Mouse (Mus musculus) liver, adult 2 months (tissue): ENCODE measurements around the gene Cwc22. TPM values are rescaled to one million over a fixed set of nuclear protein-coding genes. Genes with fewer than 3 reads are reported as not detected.
A peak's percentile ranks its signal among the peaks of the same experiment; 100 is the strongest.

Experiments used
- DNase-seq: peaks from one replicate; pipeline ENCODE4 v3.0.0-alpha.2; 2011; ENCODE audit warnings: low read depth, low spot score; ENCODE audit errors: extremely low read depth
- H3K27ac ChIP-seq: fragments of 200-500 bp; replicated peaks from 2 replicates; pipeline ENCODE4 v1.5.1; 2012; ENCODE audit warnings: low read depth, mild to moderate bottlenecking, control low read depth, inconsistent platforms, low read length; ENCODE audit not compliant: insufficient read depth
- H3K27me3 ChIP-seq: fragments of 200-500 bp; 2 replicates; pipeline ENCODE4 v1.6.1; 2012; ENCODE audit warnings: mild to moderate bottlenecking, moderate library complexity, low read length, inconsistent platforms; ENCODE audit not compliant: control insufficient read depth, insufficient read depth
- H3K36me3 ChIP-seq: fragments of 200-500 bp; 2 replicates; pipeline ENCODE4 v1.6.1; 2012; ENCODE audit warnings: low read length, inconsistent platforms; ENCODE audit not compliant: control insufficient read depth, insufficient read depth
- H3K4me1 ChIP-seq: fragments of 200-500 bp; 2 replicates; pipeline ENCODE4 v1.6.1; 2011; ENCODE audit warnings: low read length; ENCODE audit not compliant: control insufficient read depth, insufficient read depth
- H3K4me3 ChIP-seq: fragments of 200-500 bp; 2 replicates; pipeline ENCODE4 v1.5.1; 2011; ENCODE audit warnings: low read depth, mild to moderate bottlenecking, control low read depth, low read length, moderate library complexity; ENCODE audit not compliant: insufficient read depth
- H3K79me2 ChIP-seq: fragments of 200-500 bp; 2 replicates; pipeline ENCODE4 v1.6.1; 2012; ENCODE audit warnings: inconsistent platforms, mild to moderate bottlenecking, low read length, moderate library complexity; ENCODE audit not compliant: control insufficient read depth, insufficient read depth
- H3K9ac ChIP-seq: fragments of 200-500 bp; 2 replicates; pipeline ENCODE4 v1.6.1; 2012; ENCODE audit warnings: low read depth, mild to moderate bottlenecking, control low read depth, inconsistent platforms, low read length
- CTCF ChIP-seq: fragments of 200-500 bp; IDR thresholded peaks from 2 replicates; pipeline ENCODE4 v1.5.1; 2011; ENCODE audit warnings: low read depth, low read length, control low read depth
- POLR2A ChIP-seq: fragments of 200-500 bp; IDR thresholded peaks from 2 replicates; pipeline ENCODE4 v1.6.1; 2011; ENCODE audit warnings: low read length, control low read depth; ENCODE audit not compliant: insufficient read depth; ENCODE audit errors: extremely low read depth
- WGBS: fragments of 180-500 bp; shearing (Covaris S2); methylation state at CpG from one replicate; pipeline ENCODE4 v1.1.7; 2018; 5-methylcytosine and 5-hydroxymethylcytosine counted together
- polyA plus RNA-seq: library from polyadenylated mRNA; depleted of rRNA; stranded (reverse); fragments of >200 nt; gene quantifications from 2 replicates; pipeline ENCODE4 v1.2.3, GENCODE M21; 2012; rRNA removed
- total RNA-seq: library from RNA; depleted of rRNA; stranded (reverse); fragments of >200 nt; gene quantifications from 2 replicates; pipeline ENCODE4 v1.2.3, GENCODE M21; 2014; rRNA removed

Gene Cwc22
- total RNA-seq (10.6 and 11.1 TPM in 2 replicates), polyA plus RNA-seq (2.5 and 3.4 TPM in 2 replicates)

DNA sequence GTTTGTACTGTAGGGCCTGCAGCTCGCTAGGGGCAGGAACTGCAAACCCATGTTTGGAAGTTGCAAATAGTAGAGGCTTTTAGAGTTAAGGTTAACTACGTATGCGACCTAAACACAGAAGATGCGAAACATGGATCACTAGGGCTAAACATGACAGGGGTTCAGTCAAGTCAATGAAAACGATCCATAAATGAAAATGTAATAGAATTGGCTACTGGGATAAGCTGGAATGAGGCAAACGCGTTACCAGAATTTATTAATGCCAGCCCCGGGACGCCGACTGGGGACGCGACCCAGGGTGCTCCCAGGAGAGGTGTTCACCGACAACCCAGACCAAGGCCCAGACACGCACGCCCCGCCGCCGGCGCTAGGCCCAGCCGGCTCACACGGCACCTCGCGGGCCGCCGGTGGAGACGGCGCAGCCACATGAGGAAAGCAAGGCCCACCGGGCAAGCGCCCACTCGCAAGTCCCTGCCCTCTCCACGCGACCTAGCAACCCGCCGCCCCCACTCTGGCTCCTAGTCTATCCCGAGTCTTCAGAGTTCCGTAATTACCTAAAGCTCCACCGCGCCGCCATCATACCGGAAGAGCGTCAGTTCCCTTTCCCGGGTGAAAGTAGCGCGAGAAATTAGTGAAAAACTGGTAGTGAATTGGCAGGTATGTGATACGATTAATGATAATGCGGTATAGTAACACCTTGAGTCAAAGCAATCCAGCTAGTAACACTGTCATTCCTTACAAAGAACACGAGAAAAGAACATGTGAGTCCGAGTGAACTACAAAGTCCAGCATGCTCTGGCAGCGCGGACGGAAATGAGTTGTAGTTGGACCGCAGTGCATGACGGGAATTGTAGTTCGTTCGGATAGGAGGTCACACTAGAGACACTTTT is at the start of gene Cwc22:
TSS of gene Cwc22 (minus strand) at position 780 of the 890 bp plus-strand sequence.
- DNase-seq, result peak; percentile 91
- Histone ChIP-seq H3K27ac (peak within 1 kb of the TSS; percentile 88), H3K27me3 (no peaks in the 10 kb centered on the region), H3K9ac (peak within 1 kb of the TSS; percentile 98), H3K79me2 (peaks cover 20% of the 10 kb centered on the region; the same call in 1 of the 2 replicates), H3K36me3 (no peaks in the 10 kb centered on the region), H3K4me1 (peaks cover 2% of the 10 kb centered on the region; the same call in 1 of the 2 replicates), H3K4me3 (peak within 1 kb of the TSS; percentile 98)
- no peak for TF ChIP-seq POLR2A
- no peak for TF ChIP-seq CTCF
- under 1% methylated on average over 55 of the region's 55 CpGs for WGBS

GRCm38 (mm10) chr2:77993727-77994401 is 47.7 kb upstream of the Cwc22 start:
- Histone ChIP-seq H3K36me3 (no peaks in the 10 kb centered on the region), H3K27me3 (no peaks in the 10 kb centered on the region), H3K79me2 (no peaks in the 10 kb centered on the region), H3K4me1 (no peaks in the 10 kb centered on the region), H3K9ac (no peak overlapping the region), H3K4me3 (no peak overlapping the region), H3K27ac (no peak overlapping the region)
- DNase-seq, result no peak
- TF ChIP-seq POLR2A (no peak), CTCF (no peak)
- 60% methylated on average over 4 of the region's 4 CpGs for WGBS

GRCm38 (mm10) chr2:77992951-77993604 is 46.9 kb upstream of the Cwc22 start:
- Histone ChIP-seq H3K4me1 (no peaks in the 10 kb centered on the region), H3K79me2 (no peaks in the 10 kb centered on the region), H3K4me3 (no peak overlapping the region), H3K9ac (no peak overlapping the region), H3K36me3 (no peaks in the 10 kb centered on the region), H3K27ac (no peak overlapping the region), H3K27me3 (no peaks in the 10 kb centered on the region)
- WGBS, result 67% methylated on average over 3 of the region's 3 CpGs
- no peak for DNase-seq
- TF ChIP-seq CTCF (no peak), POLR2A (no peak)

DNA sequence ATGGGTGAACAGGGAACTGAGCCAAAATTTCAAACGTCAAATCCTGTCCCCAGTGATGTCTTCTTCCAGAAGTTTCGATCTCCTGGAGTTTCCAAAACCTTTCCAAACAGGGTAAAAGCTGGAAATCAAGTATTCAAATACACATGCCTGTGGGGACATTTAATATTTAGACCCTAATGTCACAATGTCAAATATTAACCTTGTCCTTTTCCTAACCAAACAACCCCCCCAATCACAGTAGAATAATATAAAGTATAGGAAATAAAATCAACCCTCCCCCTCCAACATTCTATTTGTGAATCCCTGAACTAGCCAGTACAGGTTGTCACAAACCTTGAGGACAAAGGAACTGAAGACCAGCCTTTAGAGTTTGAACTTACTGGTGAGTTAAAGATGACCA is 44.6 kb upstream of the Cwc22 start:
- Histone ChIP-seq H3K9ac (no peak overlapping the region), H3K4me1 (no peaks in the 10 kb centered on the region), H3K27me3 (no peaks in the 10 kb centered on the region; the same call in 1 of the 2 replicates), H3K36me3 (no peaks in the 10 kb centered on the region), H3K4me3 (no peak overlapping the region), H3K79me2 (no peaks in the 10 kb centered on the region), H3K27ac (no peak overlapping the region)
- no peak for TF ChIP-seq CTCF
- no peak for TF ChIP-seq POLR2A
- DNase-seq, result no peak
- 52% methylated on average over 2 of the region's 2 CpGs for WGBS

DNA sequence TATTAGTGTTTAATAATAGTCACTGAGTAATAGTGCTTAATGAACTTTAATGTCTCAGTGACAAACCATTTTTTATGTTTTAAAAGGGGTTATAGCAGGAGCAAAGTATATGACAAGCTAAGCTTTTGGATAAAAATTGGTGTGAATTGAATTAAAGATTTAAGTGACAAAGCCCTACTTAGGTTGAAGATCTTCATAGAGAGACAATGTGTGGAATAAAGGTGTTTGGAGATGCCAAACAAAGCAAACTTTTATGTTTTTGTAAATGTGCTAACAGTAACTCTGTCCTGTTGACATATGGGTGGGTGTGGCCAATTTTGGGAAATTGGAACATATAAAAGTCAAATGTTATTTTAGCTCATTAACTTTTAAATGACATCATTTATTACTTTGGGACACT is 43.9 kb upstream of the Cwc22 start:
- no peak overlapping the region for H3K9ac ChIP-seq
- H3K27ac ChIP-seq, result no peak overlapping the region
- no peak overlapping the region for H3K4me3 ChIP-seq
- no peaks in the 10 kb centered on the region for H3K36me3 ChIP-seq
- H3K4me1 ChIP-seq, result no peaks in the 10 kb centered on the region
- no peaks in the 10 kb centered on the region for H3K79me2 ChIP-seq
- no peak for DNase-seq
- H3K27me3 ChIP-seq, result no peaks in the 10 kb centered on the region; the same call in 1 of the 2 replicates
- no peak for TF ChIP-seq CTCF
- TF ChIP-seq POLR2A, result no peak
